Mouse (Mus musculus): ENCODE measurements at regions not wholly inside any gene's neighbourhood (a gene's known extent, or its start where the extent isn't known, plus 50 kb on each side); places are given as distances from the start of the nearest gene placed in this dataset.
A peak's percentile ranks its signal among the peaks of the same experiment; 100 is the strongest.

DNA sequence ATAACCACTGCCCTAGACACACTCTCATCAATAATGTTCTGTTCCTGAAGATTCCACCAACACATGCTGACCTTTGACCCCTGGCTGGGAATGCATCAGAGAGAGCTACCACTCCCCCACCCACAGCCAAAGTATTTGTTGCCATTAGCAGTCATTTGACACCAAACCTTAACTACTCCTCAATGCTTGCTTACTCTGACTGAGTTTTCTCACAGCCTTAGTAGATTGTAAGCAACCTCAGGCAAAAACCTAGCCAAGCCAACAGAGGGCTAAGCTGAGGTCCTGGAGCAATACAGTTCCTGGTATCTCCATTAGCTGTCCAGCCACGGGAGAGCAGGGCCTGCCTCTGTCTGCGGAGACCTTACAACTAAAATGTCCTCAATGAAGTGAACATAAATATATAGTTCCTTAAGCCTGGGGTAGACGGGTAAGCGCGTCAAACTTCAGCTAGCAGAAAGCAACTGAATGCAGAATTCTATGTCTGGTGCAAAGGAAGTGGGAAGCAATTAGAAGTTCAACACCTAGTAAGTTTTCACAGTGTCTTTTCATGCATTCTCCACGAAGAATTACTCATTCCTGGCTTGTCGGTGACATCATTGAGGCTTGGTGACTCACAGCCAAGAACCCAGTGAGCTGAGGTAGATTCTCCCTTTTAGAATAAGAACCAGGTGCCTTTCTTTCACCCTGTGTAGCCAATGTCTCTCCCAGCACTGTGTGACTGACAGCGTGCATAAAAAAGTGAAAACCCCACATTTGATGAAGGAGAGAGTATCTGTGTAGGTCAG lies 113.6 kb upstream of the Nebl start:
- no peak for DNase-seq
- Histone ChIP-seq H3K36me3 (ENCODE audit: control insufficient read depth, insufficient read depth, low read length) (no peaks in the 10 kb centered on the region), H3K27me3 (replicated peaks; ENCODE audit: control insufficient read depth, insufficient read depth, low read length) (no peaks in the 10 kb centered on the region), H3K4me1 (ENCODE audit: control insufficient read depth, insufficient read depth, low read length) (no peaks in the 10 kb centered on the region), H3K27ac (ENCODE audit: insufficient read depth, low read depth, low read length) (no peak overlapping the region), H3K4me3 (ENCODE audit: insufficient read depth, low read depth, low read length) (no peak overlapping the region)
- no peak for TF ChIP-seq POLR2A (IDR thresholded peaks at IDR 0.05; ENCODE audit: low read depth, low read length)
- WGBS: 66% methylated on average over 8 of the region's 8 CpGs

GRCm38 (mm10) chr2:17841963-17842362 lies 110.7 kb upstream of the Nebl start:
- H3K27ac ChIP-seq (ENCODE audit: insufficient read depth, low read depth, low read length): no peak overlapping the region
- H3K4me1 ChIP-seq (ENCODE audit: control insufficient read depth, insufficient read depth, low read length): no peaks in the 10 kb centered on the region
- whole genome bisulfite sequencing: 40% methylated on average over 3 of the region's 3 CpGs
- no peaks in the 10 kb centered on the region for H3K27me3 ChIP-seq (replicated peaks; ENCODE audit: control insufficient read depth, insufficient read depth, low read length)
- TF ChIP-seq POLR2A (IDR thresholded peaks at IDR 0.05; ENCODE audit: low read depth, low read length) (no peak), CTCF (conservative IDR thresholded peaks at IDR 0.05; ENCODE audit: insufficient read depth, insufficient read length, low read depth, low read length) (peak; percentile 50)
- no peak for DNase-seq
- H3K36me3 ChIP-seq (ENCODE audit: control insufficient read depth, insufficient read depth, low read length): no peaks in the 10 kb centered on the region
- no peak overlapping the region for H3K4me3 ChIP-seq (ENCODE audit: insufficient read depth, low read depth, low read length)

DNA sequence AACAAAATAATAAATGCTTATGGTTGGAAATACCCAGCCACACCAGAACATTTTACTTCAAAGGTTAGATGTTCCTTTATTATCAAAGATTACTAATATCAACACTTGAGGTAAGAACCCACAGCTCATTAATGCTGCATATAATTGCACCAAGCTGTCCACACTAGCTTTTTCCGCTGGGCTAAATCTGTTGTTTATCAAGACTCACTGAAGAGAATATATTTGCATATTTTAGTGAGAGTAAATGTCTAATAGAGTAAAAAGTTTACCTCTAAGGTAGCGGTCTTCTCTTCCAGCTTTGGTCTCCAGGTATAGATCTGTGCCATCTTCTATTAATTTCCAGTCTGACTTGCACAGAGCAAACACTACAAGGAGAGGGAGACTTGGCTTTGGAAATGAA lies 110.3 kb upstream of the Nebl start:
- H3K27me3 ChIP-seq (replicated peaks; ENCODE audit: control insufficient read depth, insufficient read depth, low read length): no peaks in the 10 kb centered on the region
- H3K36me3 ChIP-seq (ENCODE audit: control insufficient read depth, insufficient read depth, low read length): no peaks in the 10 kb centered on the region
- TF ChIP-seq POLR2A (IDR thresholded peaks at IDR 0.05; ENCODE audit: low read depth, low read length) (no peak), CTCF (conservative IDR thresholded peaks at IDR 0.05; ENCODE audit: insufficient read depth, insufficient read length, low read depth, low read length) (no peak)
- no peaks in the 10 kb centered on the region for H3K4me1 ChIP-seq (ENCODE audit: control insufficient read depth, insufficient read depth, low read length)
- H3K27ac ChIP-seq (ENCODE audit: insufficient read depth, low read depth, low read length): no peak overlapping the region
- 79% methylated on average over 2 of the region's 2 CpGs for WGBS
- H3K4me3 ChIP-seq (ENCODE audit: insufficient read depth, low read depth, low read length): no peak overlapping the region
- DNase-seq: no peak

DNA sequence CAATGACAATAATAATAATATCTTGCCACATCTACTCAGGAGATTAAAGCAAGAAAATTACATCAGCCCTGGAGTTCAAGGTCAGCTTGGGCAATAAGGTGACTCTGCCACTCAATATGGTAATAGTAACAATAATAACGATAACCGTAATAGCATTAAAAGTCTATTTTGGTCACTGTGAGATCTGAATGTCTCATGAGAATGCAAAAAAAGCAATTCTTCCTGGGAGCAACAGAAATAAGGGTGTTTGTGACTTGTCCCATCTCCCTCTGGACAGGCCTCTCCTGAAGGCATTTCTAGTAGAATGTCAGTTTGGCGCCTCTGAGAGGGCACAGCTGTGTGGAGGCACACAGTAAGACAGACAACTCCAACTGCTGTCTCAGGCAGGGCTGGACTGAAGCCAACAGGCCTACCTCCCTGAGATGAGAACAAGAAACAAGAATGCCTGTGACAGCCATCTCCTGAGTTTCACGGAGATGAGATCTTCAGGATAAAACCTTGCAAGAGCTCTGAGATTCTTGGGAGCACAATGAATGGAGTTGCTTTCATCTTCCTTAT lies 109.8 kb upstream of the Nebl start:
- Histone ChIP-seq H3K27me3 (replicated peaks; ENCODE audit: control insufficient read depth, insufficient read depth, low read length) (no peaks in the 10 kb centered on the region), H3K4me3 (ENCODE audit: insufficient read depth, low read depth, low read length) (no peak overlapping the region), H3K4me1 (ENCODE audit: control insufficient read depth, insufficient read depth, low read length) (no peaks in the 10 kb centered on the region), H3K36me3 (ENCODE audit: control insufficient read depth, insufficient read depth, low read length) (no peaks in the 10 kb centered on the region), H3K27ac (ENCODE audit: insufficient read depth, low read depth, low read length) (no peak overlapping the region)
- no peak for DNase-seq
- 84% methylated on average over 4 of the region's 4 CpGs for WGBS
- TF ChIP-seq POLR2A (IDR thresholded peaks at IDR 0.05; ENCODE audit: low read depth, low read length) (no peak), CTCF (conservative IDR thresholded peaks at IDR 0.05; ENCODE audit: insufficient read depth, insufficient read length, low read depth, low read length) (no peak)

DNA sequence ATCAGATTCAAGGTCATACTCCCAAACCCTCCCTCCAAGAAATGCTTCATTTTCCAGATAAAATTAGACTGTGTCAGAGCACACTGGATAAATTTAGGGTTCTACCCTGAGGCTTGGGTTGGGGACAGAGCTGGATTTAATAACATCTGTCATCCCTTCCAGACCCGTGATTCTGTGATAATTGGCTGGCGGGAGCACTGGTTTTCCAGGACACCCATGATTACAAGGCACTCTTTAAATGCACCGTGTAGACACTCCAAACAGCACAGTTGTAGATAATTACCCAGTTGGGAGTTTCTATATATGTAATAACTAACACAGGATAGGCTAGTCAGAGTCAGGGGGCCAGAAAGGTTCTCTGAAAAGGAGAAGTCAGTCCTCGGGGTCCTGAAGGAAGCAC lies 108.4 kb upstream of the Nebl start:
- no peak for DNase-seq
- no peaks in the 10 kb centered on the region for H3K36me3 ChIP-seq (ENCODE audit: control insufficient read depth, insufficient read depth, low read length)
- H3K4me1 ChIP-seq (ENCODE audit: control insufficient read depth, insufficient read depth, low read length): no peaks in the 10 kb centered on the region
- TF ChIP-seq POLR2A (IDR thresholded peaks at IDR 0.05; ENCODE audit: low read depth, low read length) (no peak), CTCF (conservative IDR thresholded peaks at IDR 0.05; ENCODE audit: insufficient read depth, insufficient read length, low read depth, low read length) (no peak)
- no peak overlapping the region for H3K27ac ChIP-seq (ENCODE audit: insufficient read depth, low read depth, low read length)
- H3K4me3 ChIP-seq (ENCODE audit: insufficient read depth, low read depth, low read length): no peak overlapping the region
- no peaks in the 10 kb centered on the region for H3K27me3 ChIP-seq (replicated peaks; ENCODE audit: control insufficient read depth, insufficient read depth, low read length)
- 73% methylated on average over 4 of the region's 4 CpGs for WGBS

DNA sequence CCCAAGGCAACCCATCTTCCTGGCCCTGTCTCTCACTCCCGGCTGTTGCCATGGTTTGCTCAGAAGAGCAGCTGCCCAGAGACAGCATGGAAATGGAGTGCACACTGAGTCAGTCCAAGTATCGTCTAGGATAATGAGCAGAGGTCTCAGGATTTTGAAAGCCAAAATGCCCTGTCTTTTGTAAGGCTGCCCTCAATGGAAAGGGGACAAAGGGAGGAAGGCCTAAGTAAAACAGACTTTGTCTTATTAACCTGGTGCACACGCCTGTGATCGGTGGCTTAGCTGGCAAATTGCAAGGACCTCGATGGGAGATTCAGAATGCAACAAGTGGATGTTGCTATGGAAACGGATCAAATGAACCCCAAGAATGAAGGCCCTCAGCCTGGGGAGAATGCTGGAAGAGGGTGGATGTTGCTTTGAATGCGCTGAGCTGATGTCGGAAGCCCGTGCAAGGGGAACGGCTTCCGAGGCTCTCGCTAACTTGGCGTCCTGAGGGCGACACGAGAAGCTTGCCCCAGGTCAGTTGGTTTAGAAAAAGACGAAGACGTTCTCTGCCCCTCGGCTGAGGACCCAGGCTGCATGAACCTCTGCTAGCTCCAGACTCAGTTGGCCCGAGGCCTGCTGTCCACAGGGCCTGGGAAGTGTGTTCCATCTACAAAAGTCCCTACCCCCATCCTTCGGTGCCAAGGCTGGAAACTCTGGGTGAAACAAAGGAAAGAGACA lies 107.8 kb upstream of the Nebl start:
- no peaks in the 10 kb centered on the region for H3K27me3 ChIP-seq (replicated peaks; ENCODE audit: control insufficient read depth, insufficient read depth, low read length)
- TF ChIP-seq CTCF (conservative IDR thresholded peaks at IDR 0.05; ENCODE audit: insufficient read depth, insufficient read length, low read depth, low read length) (no peak), POLR2A (IDR thresholded peaks at IDR 0.05; ENCODE audit: low read depth, low read length) (no peak)
- 92% methylated on average over 20 of the region's 20 CpGs for WGBS
- H3K27ac ChIP-seq (ENCODE audit: insufficient read depth, low read depth, low read length): no peak overlapping the region
- DNase-seq: no peak
- H3K4me1 ChIP-seq (ENCODE audit: control insufficient read depth, insufficient read depth, low read length): no peaks in the 10 kb centered on the region
- no peak overlapping the region for H3K4me3 ChIP-seq (ENCODE audit: insufficient read depth, low read depth, low read length)
- H3K36me3 ChIP-seq (ENCODE audit: control insufficient read depth, insufficient read depth, low read length): no peaks in the 10 kb centered on the region

DNA sequence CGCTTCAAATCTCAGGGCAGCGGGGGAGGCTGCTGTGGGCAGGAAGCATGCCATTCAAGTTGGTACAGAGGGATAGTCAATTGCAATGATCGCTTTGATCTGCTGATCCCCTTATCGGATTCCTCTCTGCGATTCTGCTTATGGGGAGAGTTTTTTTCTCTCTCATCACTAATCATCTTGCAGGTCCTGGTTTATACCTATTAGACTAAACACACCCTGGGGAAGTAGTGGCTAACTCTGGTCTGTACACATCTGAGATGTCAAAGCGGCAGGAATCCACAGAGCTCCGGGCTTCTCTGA lies 107.1 kb upstream of the Nebl start:
- H3K27me3 ChIP-seq (replicated peaks; ENCODE audit: control insufficient read depth, insufficient read depth, low read length): no peaks in the 10 kb centered on the region
- TF ChIP-seq POLR2A (IDR thresholded peaks at IDR 0.05; ENCODE audit: low read depth, low read length): no peak
- WGBS: 80% methylated on average over 7 of the region's 7 CpGs

More for the DNA sequence above, 107.1 kb upstream of the Nebl start:
- no peaks in the 10 kb centered on the region for H3K36me3 ChIP-seq (ENCODE audit: control insufficient read depth, insufficient read depth, low read length)
- H3K27ac ChIP-seq (ENCODE audit: insufficient read depth, low read depth, low read length): no peak overlapping the region
- no peak for DNase-seq
- no peak overlapping the region for H3K4me3 ChIP-seq (ENCODE audit: insufficient read depth, low read depth, low read length)
- H3K4me1 ChIP-seq (ENCODE audit: control insufficient read depth, insufficient read depth, low read length): no peaks in the 10 kb centered on the region
